Mouse (Mus musculus) cerebellum, adult 18-20 months (tissue): ENCODE data around the gene A830005F24Rik.
A peak's percentile ranks its signal among the peaks of the same experiment; 100 is the strongest.

Experiments
- DNase-seq, 2 experiments: peaks; one replicate each; pipeline ENCODE4 v3.0.0; 2021

A830005F24Rik gene

DNA sequence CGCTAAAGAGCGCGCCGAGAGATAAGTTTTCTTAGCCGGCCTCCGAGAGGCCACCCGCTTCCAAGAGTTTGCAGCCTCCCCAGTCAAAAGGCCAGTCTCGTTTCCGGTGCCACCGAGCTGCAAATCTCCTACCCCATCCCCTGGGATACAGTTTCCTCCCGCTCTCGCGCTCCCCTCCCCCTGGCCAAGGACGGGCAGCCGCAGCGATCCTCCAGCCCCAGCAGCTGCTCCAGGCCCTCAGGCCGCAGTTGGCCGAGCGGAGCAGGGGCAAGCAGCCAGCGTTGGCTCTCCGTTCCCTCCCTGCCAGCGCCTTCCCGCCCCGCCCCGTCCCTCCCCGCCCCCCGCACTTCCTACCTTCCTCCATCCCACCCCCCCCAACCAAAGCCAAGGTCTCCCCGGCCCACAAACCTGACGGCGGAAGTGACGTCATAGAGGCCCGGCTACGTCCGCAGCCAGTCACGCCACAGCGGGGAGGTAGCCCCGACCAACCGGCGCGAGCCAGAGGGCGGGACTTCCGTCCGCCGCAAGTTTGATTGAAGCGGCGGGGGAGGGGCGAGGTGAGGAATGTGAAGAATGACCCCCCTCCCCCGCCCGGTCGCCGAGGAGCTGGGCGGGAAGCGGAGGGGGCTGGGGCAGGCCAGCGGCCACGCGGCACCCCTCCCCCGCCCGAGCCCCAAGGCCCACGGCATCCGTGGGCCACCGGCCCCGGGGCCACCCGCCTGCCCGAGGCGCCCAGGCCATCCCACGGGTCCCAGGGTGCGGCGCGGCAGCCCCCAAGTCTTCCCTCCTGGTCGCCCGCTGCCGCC is 32.3 kb downstream of the A830005F24Rik start:
- DNase-seq, result peak; percentile 98

DNA sequence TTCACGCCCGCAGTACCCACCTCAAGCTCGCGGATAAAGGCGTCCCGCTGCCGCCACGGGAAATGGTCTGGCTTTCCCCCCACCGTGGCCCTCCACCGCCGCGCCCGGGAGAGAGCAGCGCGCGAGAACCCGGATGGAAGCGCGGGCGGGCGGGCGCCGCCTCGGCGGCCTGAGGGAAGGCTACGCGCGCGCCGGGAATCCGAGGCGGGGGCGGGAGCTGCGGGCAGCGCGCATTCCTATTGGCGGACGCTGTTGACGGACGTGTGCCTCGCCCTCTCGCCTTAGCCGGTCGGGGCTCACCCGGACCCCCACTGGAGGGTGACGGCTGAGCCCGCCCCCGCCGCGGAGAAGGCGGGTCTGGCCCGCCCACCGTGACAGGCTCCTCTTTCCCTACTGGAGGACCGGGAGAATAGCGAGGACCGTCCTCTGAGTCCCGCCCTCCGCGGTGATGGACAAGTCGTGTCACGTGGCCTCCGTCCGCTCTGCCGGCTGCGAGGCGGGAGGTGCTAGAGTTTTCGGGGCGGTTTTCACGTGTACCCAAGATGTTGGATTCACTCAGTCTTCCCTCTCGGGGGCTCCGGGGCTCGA is 33.1 kb downstream of the A830005F24Rik start:
- DNase-seq, result peak; percentile 100

DNA sequence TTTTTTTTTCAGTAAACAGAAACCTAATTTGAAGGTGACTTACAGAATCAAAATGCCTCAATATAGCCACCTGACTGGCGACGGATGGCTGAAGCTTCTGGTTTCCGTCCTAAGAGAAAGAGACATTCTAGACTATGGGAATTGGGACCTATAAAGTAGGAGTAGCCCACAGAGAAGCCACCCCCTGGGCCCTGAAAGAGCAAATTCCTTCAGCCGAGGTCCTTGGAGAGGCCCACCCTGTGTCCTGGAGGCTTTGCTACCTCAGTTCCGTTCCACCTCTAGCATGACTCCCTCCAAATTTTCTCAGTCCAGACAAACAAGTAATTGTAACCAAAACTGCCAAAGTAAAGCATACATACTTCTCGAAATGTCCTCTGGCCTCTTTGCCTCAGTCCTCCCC is 34.3 kb downstream of the A830005F24Rik start:
- DNase-seq, result no peak

DNA sequence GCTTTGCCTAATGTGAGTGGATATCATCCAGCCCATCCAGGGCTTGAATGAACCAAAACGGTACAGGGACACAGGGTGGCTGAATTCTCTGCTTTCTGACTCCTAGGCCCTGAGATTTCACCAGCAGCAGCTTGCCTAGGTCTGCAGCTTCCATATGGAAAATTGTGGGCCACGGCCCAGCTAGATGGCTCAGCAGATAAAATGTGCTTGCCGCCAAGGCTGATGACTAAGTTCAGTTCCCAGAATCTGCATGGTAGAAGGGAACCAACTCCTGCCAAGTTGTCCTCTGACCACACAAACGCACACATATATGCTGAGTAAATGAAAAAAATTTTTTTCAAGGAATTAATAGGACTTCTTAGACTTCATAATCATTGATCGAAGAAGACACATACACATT is 34.9 kb downstream of the A830005F24Rik start:
- no peak for DNase-seq

DNA sequence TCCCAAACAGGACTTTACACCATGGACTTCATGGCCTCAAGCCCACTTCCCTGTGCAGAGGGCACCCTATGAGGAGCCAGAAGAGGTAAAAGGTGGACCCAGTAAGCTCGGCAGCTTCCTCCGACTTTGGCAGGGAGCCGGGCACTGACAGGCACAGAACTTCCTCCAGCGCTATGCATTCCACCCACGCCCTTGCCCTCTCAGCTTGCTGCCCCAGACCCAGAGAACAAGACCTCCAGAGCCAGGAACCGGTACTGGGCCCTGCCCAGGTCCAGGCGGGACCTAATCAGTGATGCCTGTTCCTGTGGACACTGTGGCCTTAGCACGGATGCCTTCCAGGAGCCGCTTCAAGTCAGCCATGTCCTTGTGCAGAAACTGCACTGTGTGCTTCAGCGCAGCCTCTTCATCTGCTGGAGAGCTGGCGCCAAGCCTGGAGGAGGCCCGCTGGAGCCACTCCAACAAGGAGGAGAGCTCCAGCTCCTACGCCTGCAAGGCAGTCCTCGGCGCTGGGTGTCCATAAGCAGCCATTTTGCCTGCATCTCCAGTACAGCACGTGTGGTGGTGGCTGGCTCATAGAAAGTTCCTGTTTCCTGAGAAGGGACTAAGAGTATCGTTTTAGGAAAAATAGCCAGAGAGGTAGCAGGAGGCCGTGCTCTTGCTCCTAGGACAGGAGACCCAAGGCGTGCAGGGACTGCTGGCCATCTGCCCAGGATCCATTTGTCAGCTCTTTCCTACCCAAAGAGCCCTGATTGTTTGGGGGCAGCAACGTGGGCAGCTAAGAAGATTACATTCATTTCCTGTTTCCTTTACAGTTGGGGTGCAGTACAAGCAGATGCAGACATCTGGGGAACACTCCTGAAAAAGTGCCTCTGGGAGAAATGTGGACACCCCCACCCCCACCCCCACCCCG is 39.1 kb downstream of the A830005F24Rik start:
- peak; percentile 93 for DNase-seq

DNA sequence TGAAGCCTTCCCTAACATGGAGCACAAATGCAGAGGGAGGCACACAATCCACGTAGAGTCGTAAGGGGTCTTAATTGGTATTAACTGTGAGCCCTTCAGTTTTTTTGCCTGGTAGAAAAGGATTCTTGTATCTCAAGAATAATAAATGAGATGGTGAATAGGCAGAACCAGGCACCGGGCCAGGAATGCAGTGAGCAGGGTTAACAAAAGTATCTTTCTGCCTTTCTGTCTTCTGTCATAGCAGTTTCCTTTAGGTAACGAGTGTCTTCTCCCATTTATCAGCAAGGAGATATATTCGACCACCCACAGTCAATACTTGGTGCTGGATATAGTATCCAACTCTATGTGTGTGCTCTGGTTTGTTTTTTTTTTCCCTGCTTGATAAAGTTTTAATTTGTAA is 40.1 kb downstream of the A830005F24Rik start:
- no peak for DNase-seq

DNA sequence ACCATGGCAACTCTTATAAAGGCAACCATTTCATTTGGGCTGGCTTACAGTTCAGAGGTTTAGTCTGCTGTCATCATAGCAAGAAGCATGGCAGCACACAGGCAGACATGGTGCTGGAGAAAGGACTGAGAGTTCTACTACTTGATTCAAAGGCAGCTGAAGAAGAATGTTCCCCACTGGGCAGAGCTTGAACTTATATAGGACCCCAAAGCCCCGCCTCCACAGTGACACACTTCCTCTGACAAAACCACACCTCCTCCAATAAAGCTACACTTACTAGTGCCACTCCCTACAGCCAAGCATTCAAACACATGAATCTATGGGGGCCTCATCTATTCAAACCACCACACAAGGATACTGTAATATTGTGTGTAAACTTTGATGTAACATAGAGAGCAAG is 41.2 kb downstream of the A830005F24Rik start:
- DNase-seq, result no peak

DNA sequence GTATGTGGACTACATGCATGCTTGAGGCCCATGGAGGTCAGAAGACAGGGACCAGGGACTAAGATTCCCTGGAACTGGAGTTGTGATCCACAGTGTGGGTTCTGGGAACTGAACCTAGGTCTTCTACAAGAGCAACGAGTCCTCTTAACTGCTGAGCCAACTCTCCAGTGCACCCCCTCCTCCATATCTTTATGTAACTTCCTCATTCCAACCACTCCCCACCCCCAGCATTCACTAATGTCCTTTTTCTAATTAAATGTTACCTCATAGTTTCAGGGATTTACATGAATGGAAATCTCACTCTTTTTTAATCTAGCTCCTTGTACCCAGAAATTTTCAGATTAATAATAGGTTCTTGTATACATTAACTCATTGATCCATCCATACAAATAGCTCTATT is 42.6 kb downstream of the A830005F24Rik start:
- no peak for DNase-seq

DNA sequence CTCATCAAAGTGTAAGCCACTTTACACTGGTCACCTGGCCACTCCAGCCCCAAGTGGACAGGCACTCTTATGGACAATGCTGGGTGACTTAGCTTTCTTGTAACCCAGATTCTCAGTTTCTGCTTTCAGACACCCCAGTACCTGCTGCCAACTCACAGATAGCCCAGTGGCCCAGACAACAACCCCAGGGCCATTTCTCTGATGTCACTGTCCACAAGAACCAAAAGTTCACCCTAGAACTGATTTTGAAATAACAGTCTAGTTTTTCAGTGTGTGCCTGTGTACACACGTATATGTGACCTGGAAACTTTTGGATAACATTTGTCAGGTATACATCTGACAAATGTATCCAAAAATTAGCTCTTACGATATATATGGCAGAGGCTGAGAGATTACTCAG is 48.1 kb downstream of the A830005F24Rik start:
- no peak for DNase-seq

DNA sequence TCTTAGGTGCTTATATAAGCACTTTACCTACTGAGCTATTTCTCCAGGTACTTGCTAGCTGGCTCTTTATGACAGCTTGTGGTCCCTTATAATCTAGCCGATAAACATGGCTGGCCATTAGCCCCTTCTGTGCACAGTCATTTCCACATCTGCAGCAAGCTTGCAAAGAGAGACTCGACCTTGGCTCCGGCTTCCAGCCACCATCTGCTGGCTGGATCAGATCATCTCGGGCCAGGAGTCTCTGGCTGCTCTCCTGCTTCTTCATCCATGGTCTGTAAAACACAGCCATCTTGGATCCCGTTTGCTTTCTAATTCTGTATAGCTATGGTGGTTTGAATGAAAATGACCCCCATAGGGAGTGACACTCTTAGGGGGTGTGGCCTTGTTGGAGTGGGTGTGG is 49.0 kb downstream of the A830005F24Rik start:
- DNase-seq, result no peak
